Mouse (Mus musculus) gastrocnemius, postnatal 10 days (tissue): ENCODE results near the gene Ifi206. TPM values are rescaled to one million over a fixed set of nuclear protein-coding genes. Genes with fewer than 3 reads are reported as not detected.
"Not testable (repeated sequence)": the region's sequence is repeated elsewhere in the genome, so short reads cannot be mapped to it uniquely, and the experiment has no call there.

ENCODE experiments used
- DNase-seq: peaks from one replicate; pipeline ENCODE4 v3.0.0; 2021; ENCODE audit warnings: mixed read lengths
- long read RNA-seq, 2 experiments: library from polyadenylated mRNA; stranded (forward); transcript quantifications; one replicate each; pipeline ENCODE4 v2.0.0; 2021
- total RNA-seq, 2 experiments: library from RNA; stranded (reverse); gene quantifications; 2 replicates each; pipeline ENCODE4 v1.2.3; 2021

Gene Ifi206
- total RNA-seq, result not detected
- long read RNA-seq, experiment 1, result 0 reads
- long read RNA-seq, experiment 2, result 0 reads

DNA sequence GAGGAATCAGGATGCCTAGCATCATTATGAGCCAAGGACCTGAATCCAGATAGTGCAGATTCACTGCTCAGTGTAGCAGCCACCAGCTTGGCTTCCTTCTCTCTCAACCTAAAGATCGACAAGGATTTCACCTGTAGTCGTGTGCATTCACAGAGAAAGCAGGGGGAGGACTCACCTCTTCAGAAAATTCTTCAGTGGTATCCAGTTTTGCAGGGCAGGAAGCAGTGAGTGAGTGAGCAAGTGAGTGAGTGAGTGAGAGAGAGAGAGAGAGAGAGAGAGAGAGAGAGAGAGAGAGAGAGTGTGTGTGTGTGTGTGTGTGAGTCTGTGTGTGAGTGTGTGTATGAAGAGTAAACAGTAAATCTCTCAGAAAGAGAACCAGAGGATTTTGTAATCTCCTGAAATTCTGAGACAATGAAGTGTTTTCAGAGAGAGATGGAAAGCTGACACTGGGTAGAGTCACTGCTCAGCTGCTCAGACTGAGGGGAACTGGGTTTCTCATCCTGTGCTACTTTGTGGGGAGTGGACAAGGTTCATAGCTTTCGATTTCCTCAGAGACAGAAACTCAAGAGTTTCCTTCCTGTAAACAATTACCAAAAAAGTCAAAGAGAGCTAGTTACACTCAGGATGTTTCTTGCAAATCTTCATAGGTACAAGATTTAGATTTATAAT lies at the start of gene Ifi206:
Gene Ifi206 (minus strand): TSS at position 230 of the 669 bp plus-strand sequence.
- DNase-seq, result not testable (repeated sequence)

DNA sequence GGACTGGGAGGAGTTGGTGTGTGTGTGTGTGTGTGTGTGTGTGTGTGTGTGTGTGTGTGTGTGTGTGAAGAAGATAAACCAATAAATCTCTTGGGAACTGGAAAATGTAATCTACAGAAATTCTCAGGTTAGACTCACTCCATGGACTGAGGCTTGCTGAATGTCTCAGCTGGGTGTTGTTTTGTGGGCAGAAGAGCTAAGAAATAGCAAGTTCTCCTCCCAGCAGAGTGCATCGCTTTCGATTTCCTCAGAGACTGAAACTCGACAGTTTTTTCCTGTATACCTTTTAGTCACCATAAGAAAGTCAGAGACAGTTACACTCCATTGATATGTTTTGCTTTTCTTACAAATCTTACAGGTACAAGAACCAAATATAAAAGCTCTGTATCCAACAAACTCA lies 45.0 kb upstream of the Ifi206 start, which contains the start of gene Ifi214:
Gene Ifi214 (minus strand): TSS at position 167 of the 400 bp plus-strand sequence.
- not testable (repeated sequence) for DNase-seq

DNA sequence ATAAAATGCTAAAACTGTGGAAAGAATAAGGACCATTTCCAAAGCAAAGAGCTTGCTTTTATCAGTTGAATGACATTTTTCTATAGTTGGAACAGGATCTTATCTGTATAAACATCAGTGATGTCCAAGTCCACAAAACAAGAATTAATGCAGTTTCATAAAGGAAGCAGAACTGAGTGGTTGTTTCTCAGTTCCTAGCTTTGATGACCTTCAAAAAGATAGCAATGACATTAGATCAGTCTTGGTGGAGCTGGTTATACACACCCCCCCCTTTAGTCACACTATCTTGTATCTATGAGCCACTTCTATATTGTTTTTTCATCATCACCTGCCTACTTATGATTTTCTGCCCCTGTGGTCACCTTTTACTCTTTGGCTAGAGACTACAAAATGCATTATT lies 30.6 kb upstream of the Ifi206 start:
- no peak for DNase-seq

- not testable (repeated sequence) for DNase-seq
Measured at GRCm38 (mm10) chr1:173510595-173510994, 19.8 kb upstream of the Ifi206 start.

DNA sequence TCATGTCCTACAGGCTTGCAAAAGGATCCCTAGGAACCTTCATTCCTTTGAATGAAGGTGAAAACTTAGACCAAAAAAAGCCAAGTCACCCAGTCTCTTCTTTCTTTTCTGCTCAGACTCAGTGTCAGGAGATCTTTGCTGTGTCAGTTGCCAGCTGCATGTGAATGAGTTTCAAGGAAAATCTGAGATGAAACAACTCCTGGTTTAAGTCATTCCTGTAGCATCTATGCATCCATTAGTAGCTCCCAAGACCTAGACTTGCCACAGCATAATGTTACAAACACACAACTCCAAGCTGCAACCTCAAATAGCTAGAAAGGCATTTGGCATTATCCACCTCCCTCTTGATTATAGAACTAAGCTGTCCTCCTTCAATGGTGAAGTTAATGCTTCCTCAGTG lies 642 bp upstream of the Ifi206 start:
- DNase-seq, result not testable (repeated sequence)

GRCm38 (mm10) chr1:173481182-173481574 lies 9.7 kb downstream of the Ifi206 start:
- not testable (repeated sequence) for DNase-seq

- DNase-seq, result not testable (repeated sequence)
Measured at GRCm38 (mm10) chr1:173480399-173481181, 10.3 kb downstream of the Ifi206 start.

GRCm38 (mm10) chr1:173456761-173457160 lies 34.1 kb downstream of the Ifi206 start:
- no peak for DNase-seq

DNA sequence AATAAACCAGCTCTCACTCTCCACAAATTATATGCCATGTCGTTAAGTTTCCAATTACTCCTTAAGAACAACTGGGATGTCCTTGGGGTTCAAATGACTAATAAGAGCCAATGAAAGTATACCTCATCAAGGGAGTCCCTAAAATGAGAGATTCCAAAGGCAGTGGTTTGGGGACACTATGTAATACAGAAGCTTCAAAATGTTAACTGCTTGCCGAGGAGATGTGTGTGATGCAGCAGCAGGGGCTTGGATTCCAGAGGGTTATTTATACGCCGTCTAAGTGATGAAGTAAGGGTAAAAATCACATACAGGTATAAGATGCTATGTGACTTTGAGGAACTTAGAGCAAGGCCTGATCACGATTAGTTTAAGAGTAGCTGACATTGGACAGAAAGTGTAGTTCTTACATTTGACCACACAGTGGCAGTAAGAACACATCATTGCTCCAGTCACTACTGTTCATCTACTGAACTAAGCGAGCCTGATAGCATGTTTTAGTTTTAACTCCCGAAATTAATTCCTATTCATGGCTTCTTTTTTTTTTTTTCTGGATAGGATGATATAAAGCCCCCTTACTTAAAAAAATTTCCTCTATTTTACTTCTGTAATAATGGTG lies 34.6 kb downstream of the Ifi206 start:
- DNase-seq, result no peak

GRCm38 (mm10) chr1:173451665-173452064 lies 39.2 kb downstream of the Ifi206 start:
- no peak for DNase-seq

DNA sequence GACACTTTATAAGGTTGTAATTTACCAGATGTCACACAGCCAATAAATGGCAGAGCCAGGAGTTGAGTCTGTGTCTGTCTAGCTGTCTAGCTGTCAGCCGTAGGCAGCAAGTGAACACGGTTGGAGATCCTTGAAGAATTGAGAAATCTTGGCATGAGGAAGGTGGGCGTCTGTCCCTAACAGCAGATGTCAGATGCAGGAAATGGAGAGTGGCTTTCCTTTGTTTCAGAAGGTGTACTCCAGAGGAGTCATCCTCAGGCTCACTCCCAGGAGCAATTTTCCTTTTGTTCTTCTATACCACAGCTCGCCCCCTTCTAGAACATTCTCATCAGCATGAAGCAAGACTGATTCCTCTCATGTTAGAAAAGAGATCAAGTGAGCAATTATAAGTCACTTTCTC lies 40.2 kb downstream of the Ifi206 start:
- no peak for DNase-seq

DNA sequence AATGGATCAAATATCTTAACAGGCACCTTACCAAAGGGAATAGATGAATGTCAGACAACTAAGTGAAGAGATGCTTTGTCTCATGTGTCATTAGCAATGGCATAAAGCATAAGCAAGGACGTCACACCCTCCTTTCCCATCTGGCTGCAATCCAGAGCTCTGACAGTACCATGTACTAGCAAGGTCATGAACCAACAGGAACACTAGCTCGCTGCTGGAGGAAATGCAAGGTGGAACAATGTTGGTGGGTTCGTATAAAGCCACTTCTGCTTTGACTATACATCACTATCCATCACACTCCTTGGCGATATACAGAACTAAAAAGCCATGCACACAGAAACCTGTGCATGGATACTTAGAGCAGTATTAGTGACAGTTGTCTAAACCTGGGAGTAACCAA lies 43.8 kb downstream of the Ifi206 start:
- no peak for DNase-seq

DNA sequence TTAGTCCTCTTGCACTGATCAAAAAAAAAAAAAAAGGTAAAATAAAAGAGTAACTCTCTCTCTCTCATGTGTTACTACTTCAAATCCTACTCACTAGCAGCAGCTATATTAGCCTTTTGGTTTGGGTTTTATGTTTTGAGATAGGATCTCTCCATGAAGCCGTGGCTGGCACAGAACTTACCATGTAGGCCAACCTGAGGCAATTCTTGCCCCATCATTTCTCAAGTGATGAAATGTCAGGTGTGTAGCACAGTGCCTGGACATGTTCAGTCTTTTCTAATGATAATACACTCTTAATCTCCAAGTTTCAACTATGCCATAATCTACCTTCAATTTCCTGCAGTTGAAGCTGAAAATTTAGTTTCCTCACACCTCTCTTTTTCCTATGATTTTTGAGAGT lies 47.8 kb downstream of the Ifi206 start:
- DNase-seq, result no peak

DNA sequence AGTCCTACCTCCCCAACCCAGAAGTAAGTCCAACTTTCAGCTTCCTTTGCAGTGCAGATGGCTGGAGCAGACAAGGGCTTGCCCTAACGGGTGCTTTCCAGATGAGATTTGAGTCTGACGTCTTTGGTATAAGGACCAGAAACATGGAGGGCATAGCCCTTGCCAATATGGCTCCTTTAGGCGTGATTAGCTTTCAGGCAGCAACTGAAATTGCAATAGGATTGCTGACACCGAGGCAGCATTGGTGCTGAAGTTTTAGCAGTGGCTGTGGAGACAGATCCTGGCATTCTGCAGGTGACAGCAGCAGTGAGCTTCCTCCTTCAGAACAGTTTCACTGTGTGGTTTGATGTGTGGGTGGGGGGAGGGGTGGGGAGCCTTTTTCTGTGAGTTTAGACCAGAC lies 49.6 kb downstream of the Ifi206 start:
- DNase-seq, result no peak

DNA sequence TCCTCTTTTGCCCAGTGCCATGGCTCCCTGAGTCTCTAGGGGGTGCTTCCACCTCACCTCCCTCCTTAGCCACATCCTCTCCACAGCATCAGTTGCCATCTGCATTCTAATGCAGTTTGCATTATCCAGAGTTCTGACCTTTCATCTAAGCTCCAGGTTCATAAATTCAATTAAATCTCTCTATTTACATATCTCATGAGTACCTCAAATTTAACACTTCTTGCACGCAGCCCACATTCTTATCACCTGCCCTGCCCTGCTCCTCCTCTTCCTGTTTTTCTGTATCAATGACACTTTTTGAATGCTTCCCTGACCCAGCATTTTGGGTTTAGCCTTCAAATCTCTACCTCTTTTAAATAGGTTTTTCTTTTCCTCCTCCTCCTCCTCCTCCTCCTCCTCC lies 50.2 kb downstream of the Ifi206 start:
- no peak for DNase-seq

DNA sequence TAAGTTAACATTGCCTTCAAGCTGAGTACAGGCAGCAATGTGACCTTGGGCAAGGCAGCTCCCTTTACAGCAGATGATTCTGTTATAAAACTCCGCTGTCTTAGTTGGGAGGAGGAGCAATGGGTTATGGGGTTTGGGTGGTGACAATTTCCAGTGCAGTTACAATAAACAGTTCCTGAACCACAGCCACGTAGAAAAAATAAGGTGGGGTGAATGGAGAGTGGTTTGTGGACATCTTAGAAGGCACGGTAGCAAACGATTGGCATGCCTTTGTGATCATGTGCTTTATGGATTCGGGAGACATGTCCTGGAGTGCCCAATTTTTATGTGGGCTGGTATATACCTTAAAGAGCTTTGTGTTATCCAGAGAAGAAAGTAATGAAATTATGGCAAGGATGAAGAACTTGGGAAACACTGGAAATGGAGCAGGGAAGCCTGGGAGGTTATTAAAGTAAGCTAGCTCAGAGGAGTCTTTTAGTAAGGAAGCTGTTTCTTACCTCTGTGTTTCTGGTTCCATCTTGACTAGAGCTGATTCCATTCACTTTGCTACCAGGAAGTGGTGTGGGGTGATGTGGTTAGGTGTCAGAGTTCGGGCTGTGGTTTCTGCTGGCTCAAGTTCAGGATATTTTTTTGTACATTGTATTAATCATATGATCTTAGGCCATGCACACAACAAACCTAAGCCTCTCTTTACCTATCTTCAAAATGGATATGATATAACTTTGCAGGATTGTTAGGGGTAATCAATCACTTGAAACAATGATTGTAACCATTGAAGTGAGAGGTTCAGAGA lies 53.5 kb downstream of the Ifi206 start:
- no peak for DNase-seq

- DNase-seq, result no peak
Measured at GRCm38 (mm10) chr1:173432411-173432810, 58.4 kb downstream of the Ifi206 start.

- DNase-seq, result no peak
Measured at GRCm38 (mm10) chr1:173429995-173430699, 60.7 kb downstream of the Ifi206 start.

DNA sequence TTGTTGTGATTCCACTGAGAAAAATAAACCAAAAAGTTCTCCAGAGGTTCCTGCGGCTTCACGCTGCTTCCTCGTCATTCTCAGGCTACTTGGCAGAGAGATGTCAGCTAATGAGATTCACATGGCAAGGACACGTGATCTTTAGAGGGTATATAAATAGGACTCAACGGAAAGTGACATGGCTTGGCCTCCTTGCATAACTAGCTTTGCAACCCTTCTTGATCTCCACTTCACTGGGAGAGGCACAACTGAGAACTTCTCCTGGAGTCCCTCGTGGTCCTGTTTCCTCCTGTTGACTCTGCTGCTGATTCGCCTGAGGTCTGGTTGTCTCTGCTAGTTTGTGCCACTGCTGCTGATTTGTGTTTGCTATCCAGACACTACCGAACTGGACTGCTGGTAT lies 63.5 kb downstream of the Ifi206 start:
- no peak for DNase-seq

DNA sequence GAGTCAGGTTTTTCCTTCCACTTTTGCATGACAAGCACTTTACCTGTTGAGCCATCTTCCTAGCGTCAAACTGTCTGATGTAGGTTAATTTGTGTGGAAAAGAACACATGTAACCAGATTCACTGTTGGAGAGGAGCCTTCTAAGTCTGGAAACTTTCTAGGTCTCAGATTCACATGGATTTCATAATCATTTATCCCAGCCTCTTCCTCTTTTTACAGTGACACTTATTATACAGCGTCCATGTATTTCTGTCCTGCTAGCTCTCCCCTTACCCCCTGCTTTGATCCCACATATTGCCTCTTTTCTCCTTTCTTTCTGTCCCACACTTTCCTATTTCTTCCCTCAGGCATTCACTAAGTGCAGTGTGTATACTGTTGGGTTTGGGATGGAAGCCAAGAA lies 64.5 kb downstream of the Ifi206 start:
- DNase-seq, result no peak

DNA sequence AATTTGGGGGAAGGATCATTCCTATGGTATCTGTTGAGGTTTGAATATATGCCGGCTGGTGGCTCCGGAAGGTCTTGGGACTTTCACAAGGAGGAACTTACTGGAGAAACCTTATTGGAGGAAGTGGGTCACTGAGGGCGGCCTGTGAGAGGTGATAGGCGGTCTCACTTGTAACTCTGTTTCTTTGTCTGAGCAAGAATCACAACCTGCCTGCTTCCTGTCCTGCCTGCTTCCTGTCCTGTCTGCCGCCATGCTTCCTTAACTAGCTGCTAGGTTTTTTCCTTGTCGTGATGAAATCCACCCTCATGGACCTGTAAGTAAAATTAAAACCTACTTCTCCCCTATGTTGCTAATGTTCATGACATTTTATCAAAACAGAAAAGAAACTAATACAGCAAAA lies 70.5 kb downstream of the Ifi206 start:
- DNase-seq, result no peak
